Mouse (Mus musculus): ENCODE measurements around the gene Arsj.
A peak's percentile ranks its signal among the peaks of the same experiment; 100 is the strongest.

Arsj gene

GRCm38 (mm10) chr3:126363568-126364505, at the start of gene Arsj:
TSS of gene Arsj (plus strand) at chr3:126363684.
- DNase-seq (ENCODE audit: low spot score in 2 of 2): peak; percentile 20 to 44

- DNase-seq (ENCODE audit: low spot score in 2 of 2): no peak
Measured at GRCm38 (mm10) chr3:126324872-126325498, 38.5 kb upstream of the Arsj start.

- DNase-seq (ENCODE audit: low spot score in 2 of 2): no peak
Measured at GRCm38 (mm10) chr3:126325891-126326627, 37.4 kb upstream of the Arsj start.

- no peak for DNase-seq (ENCODE audit: low spot score in 2 of 2)
Measured at GRCm38 (mm10) chr3:126326628-126327325, 36.7 kb upstream of the Arsj start.

DNA sequence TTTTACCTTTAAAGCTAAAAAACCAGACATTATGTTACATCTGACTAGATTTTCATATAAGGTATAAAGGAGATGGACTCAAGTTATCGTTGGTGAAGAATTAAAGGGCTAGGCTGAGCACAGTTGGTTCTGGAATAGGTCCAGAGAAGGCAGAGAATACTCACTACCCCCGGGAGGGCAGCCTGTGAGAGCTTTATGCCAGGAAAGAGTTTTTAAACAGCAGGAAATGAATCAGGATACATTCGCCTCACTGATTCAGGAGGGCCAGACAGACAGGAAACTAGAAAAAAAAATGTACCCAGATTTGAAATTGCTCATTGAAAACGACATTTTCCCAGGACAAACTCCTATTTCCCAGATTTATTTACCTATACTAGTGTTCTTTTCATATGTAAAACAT, 28.2 kb upstream of the Arsj start:
- peak in 1 of 2 experiments; percentile 2 for DNase-seq (ENCODE audit: low spot score in 2 of 2)

- DNase-seq (ENCODE audit: low spot score in 2 of 2): no peak
Measured at GRCm38 (mm10) chr3:126344745-126345144, 18.7 kb upstream of the Arsj start.

DNA sequence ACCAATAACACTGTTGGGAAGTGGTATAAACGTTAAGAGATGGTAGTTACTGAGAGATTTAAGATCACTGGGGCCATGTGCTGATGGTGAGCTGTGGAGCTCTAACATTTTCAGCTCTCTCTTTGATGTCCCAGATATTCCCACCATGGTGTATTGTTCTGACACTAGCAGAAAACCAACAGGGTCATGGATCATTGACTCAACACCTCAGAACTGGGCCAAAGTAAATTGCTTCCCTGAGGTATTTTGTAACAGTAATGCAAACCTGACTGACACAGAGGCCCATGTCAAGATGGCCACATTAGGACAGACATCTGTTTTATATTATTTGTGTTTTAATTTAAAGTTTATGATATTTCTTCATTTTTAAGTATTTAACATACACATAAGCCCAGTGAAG, 3.7 kb upstream of the Arsj start:
- DNase-seq (ENCODE audit: low spot score in 2 of 2): no peak

GRCm38 (mm10) chr3:126362392-126362791, 1.1 kb upstream of the Arsj start:
- DNase-seq (ENCODE audit: low spot score in 2 of 2): no peak

- DNase-seq (ENCODE audit: low spot score in 2 of 2): no peak
Measured at GRCm38 (mm10) chr3:126362931-126363525, 456 bp upstream of the Arsj start.

DNA sequence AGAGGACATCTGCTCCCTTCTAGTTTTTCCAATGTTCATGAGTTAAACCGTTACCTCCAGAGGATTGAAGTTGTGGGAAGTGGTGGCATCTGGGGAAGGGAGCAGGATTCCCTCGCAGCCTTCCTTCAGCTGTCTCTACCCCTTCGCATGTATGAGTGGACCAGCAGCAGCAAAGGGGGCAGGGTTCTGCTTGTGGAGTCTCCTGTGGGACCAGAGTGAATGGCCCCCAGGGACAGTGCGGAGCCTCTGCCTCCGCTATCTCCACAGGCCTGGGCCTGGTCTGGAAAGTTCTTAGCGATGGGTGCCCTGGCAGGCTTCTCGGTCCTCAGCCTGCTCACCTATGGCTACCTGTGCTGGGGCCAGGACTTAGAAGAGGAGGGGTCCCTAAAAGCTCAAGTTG, 1.1 kb downstream of the Arsj start:
- no peak for DNase-seq (ENCODE audit: low spot score in 2 of 2)

- no peak for DNase-seq (ENCODE audit: low spot score in 2 of 2)
Measured at GRCm38 (mm10) chr3:126370571-126370970, 7.1 kb downstream of the Arsj start.

GRCm38 (mm10) chr3:126372815-126373545, 9.5 kb downstream of the Arsj start:
- DNase-seq (ENCODE audit: low spot score in 2 of 2): no peak

DNA sequence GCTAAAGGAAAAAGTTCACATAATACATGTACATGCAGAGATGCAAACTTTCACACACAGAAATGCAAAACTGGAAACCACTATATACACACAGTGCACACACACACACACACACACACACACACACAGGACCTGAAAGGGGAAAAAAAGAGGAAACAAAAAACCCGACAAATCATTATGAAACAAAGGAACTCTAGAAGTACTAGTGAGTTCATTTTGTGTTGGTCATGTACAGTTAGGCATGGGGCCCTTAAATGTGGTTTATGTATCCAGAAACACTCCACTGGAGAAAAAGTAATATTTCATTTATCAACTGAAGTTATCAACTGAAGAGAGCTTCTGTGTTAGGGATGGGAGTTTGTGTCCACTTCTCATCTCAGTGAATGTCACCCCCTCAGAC, 10.2 kb downstream of the Arsj start:
- no peak for DNase-seq (ENCODE audit: low spot score in 2 of 2)

- no peak for DNase-seq (ENCODE audit: low spot score in 2 of 2)
Measured at GRCm38 (mm10) chr3:126379252-126379651, 15.8 kb downstream of the Arsj start.

DNA sequence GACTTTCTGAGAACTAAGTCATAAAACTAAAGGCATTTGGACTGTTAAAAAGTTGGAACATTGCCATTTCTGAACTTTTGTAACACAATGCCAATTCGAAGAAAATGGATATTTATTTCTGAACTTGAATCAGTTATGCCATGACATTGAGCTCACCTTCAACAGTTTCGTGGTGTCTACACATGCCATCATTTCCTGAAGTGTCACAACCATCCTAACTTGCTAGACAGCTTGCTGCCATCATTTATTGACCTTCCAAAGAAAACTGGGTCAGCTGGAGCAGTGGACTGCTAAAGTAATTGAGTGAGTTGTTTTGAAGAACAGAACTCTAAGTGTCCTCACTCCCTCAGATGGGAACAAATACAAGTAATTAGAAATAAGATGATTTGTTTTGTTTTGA, 16.2 kb downstream of the Arsj start:
- no peak for DNase-seq (ENCODE audit: low spot score in 2 of 2)

DNA sequence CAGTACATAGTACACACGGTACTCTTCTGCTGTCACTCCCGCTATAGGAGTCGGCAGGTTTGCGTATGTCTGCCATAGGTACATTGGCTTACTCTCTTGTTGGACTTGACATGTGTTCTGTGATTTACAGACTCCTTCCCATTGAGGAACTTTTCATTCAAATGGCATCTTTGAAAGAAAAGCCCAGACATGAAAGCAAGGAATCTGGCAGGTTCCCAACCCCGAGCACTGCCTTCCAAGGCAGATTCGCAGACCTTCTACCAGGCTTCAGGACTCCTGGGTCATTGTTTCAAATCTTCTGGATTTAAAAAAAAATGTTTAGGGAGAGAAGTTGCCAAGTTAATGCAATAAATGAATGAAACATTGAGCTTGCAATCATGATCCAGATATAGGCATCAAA, 19.8 kb downstream of the Arsj start:
- no peak for DNase-seq (ENCODE audit: low spot score in 2 of 2)

DNA sequence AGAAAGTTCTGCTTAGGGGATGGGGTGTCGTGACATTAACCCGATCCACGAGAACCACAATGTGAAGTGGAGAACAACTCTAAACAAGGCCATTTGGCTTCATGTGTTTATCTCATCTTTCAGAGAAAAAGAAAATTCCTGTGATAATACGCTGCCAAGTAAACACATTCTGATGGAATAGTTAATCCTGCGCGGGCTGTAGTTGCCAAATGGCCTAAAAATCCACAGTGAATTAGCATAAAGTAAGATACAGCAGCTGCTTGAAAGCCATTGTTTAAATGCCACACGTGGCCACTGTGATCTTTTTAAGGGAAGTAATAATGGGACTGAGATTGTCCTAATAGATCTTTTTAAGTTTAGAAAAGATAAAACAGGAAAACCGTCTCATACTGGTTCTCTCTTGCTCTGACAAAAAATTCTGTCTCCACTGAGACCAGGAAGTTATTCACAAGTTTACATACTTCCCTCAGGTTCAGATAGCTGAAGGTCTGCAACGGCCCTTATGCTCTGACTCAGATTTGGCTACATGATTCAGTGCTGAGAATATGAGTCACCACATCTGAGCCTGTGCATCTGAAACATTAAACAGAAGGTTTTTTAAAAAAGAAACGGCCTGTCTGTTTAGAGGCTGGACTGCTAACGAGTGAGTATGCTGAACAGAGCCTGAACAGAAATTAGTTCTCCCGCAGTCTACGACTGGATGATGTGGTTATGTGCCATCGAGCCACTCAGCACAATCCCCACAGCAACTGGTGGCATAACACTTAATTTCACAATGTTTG, 21.4 kb downstream of the Arsj start:
- no peak for DNase-seq (ENCODE audit: low spot score in 2 of 2)

GRCm38 (mm10) chr3:126397451-126397850, 34.0 kb downstream of the Arsj start:
- DNase-seq (ENCODE audit: low spot score in 2 of 2): no peak

DNA sequence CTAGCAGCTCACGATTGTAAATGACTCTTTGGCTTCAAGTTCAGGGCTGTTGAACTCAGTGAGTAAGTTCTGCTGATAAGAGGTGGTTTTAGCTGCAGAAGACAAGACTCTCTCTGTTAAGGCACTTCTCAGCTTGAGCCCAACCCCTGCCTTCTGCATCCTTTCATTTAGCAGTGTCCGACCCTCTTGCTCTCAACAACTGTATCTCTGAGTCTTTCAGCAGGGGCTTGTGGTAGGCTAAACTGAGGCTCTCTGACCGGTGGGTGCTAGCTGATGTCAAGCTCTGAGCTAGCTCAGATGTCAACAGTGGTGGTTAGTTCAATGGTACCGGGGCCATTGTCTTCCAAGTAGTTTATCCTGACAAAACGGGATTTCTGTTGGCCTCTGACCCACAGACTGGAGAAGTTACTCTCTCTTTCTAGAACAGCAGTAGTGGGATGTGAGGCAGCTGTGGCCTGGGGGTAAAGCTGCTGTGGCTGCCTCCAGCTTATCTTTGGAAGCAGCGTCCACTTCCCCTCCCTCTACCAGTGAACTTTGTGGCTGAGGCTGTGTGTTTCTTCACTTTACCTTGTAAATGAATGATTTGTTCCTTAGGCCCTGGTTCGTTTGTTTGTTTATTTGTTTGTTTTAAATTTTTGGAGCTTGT, 34.6 kb downstream of the Arsj start:
- no peak for DNase-seq (ENCODE audit: low spot score in 2 of 2)
